Mouse (Mus musculus): Measurements from ENCODE around the gene Stk17b.
"Not testable (repeated sequence)": the region's sequence is repeated elsewhere in the genome, so short reads cannot be mapped to it uniquely, and the experiment has no call there.

Stk17b gene

DNA sequence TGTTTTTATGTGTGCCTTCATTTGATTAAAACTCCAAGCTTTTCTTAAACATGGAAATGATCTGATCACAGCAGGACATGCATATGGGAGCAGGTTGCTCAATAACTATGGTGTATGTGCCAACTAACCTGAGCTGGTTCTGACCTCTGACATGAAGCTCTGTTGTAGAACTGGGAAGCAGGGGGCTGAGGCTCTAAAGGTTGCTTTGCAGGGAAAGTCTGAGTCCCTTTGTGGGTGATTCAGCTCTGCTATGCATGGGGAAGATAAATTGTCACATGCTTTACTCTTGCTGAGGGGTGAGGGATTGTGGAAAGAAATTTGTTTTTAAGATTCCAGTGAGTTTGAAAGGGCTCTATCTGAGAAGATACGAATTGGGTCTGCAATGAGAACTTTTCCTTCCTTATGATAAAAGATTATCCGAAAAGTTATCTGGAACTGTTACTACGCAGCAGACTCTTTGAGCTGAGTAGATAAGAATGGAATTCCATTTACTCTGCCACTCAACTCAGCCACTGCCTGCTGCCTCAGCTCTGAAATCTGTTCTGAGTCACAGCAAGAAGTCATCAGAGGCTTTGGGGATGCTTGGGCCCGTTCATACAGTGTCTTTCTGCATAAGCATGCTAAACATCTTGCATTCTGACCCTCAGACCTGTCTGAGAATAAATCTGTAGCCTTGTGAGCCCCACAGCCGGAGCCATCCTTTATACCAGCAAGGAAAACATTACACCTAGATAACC, 56.4 kb downstream of the Stk17b start:
- DNase-seq (ENCODE audit: low read depth, low spot score) = no peak

DNA sequence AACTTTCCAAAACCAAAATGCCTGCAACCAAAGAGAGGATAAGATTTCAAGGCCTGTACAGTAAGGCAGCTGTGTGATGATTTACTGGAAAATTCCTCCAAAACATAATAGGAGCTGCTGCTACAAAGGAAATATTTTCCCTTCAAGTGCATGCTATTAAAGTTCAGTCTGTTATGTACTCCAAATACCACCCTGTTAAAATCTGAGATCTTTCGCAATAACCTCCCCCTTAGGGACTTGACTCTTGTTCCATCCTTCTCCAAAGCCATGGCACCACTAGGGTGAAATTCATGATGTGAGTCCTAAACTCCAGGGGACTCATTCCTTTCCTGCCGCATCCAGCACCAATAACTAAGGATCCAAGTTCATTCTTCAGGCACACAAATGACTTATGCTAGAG, 58.1 kb downstream of the Stk17b start:
- no peak for DNase-seq (ENCODE audit: low read depth, low spot score)

DNA sequence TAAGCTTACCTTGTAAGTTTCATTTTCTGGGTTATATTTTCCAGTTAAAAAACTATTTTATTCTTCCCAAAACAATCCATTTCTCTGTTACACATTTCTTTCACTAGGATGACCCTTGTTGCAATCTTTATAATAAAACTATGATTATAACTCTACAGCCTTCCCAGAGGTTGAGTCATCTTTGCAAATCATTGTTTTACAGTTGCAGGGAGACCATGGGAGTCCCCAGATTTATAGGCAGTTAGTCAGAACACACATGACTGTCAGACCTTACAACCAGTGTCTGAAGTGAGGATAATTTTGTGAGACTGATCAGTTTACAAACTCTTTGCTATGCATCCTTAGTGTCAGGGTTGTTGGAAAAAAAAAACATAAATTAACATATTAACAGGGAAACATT, 63.7 kb downstream of the Stk17b start:
- no peak for DNase-seq (ENCODE audit: low read depth, low spot score)

DNA sequence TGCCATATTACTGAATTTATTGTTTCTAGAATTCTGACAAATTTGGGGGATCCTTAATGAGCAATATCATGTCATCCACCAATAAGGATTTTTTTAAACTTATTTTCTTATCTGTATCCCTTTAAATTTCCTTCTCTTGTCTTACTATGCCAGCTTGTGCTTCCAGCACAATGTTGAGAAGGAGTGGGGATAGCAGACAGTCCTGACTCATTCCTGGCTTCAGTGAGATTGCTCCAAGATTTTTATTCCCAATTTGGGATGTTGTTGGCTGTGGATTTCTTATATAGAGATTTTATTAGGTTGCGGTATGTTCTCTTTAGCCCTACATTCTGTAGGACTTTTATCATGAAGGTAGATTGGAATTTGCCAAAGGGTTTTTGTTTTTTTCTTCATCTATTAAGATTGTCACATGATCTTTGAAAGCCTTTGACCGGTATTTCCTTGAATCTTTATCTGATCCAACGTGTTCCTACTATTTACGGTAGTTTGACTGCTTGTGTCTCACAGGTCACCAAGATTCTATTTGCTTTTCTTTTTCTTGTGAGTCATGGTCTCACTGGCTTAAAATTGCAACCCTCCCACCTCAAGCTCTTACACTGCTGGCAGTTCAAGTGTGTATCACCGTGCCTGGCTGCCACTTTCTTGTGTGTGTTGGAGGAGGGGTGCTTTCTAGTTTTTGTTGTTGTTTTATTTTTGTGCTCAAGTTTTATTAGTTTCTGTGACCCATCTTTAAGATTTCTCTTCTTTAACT, 64.2 kb downstream of the Stk17b start:
- no peak for DNase-seq (ENCODE audit: low read depth, low spot score)

DNA sequence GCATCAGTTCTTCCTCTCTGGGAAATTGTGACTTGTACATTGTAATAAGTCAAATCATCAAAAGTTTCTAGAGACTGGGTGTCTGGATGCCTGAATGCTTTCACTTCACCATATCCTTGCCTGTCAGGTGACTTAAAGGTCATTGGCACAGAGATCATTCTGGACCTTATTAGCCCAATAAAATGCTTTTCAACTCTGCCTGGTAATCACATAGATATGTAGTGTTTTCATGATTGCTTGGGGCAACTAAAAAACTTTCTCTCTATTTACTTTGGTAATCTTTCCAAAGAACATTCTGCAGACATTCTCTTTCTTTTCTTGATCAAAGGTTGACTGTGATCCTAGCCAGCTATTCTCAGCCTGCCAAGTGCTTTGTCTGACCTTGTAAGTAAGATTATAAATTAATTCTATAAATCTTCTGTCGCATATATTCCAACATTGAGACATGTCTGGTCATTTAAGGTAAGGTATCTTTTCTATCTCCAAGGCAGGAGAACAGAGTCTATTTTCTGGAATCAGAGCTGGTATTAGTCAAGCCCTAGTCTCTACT, 69.0 kb downstream of the Stk17b start:
- DNase-seq (ENCODE audit: low read depth, low spot score) = no peak

DNA sequence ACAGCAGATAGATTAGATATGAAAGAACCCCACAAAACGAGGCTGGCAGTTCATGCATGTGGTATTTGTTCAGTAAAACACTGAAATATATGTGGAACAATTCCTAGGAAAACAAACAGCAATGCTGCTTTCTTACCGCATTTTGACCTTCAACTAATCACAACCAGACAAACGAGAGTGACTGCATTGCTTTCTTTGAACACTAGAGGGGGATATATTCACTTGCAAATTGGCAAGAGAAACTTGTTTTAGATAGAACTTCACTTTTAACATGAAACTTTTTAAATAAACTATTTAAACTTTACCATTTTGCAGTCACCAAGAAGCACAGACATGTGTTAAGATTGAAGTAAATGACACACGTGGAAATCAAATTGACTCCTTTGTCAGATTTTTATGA, 69.6 kb downstream of the Stk17b start:
- peak; percentile 71 for DNase-seq (ENCODE audit: low read depth, low spot score)

DNA sequence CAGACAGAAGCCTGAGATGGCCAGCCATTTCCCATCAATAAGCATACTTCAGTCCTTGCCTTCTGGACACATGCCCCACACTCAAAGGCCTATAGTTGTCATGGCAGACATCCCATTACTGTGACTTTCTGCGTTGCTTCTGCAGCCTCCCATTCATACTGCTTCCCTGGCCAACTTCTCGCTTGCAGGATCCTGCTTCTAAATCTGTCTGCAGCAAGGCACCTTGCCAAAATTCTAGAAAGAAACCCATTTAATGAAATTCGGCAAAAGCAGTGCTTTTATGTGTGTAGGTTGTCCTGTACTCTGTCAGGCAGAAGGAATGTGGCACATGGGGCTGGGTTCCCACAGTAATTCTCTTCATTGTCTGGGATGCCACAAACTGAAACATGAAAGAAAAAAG, 71.6 kb downstream of the Stk17b start:
- DNase-seq (ENCODE audit: low read depth, low spot score) = not testable (repeated sequence)

DNA sequence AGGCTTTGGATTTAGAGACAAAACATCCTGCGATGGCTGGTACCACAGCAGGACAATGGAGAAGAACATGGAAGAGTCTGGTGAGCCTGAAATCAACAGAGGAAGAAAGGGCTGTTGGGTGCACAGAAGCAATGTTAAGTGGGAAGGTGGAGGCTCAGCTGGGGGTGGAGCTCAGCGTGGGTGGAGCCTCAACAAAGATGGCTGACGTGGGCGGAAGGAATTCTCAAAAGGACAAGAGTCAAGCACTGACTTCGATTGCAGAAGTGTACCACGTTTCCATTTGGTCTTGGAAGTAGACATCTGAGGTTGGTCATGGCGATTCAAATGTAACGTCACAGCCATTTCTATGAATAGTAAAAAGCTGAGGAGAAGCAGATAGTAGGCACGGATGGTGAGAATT, 74.0 kb downstream of the Stk17b start:
- DNase-seq (ENCODE audit: low read depth, low spot score) = no peak

DNA sequence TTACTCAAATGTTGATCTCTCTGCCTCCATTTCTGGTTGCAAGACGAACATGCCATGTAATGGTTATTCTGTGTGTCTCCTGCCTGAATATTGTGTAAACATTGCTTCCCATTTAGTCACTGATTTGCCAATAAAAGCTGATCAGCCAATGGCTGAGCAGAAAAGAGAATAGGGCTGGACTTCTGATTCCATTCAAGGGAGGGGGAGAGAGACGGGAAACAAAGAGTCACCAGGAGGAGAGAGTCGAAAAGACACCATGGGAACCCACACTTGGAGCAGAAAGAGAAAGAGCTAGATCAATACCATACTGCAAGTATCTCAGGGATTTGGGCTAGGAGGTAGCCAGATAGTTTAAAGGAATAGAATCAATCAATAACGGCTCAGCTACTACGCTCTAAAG, 75.4 kb downstream of the Stk17b start:
- DNase-seq (ENCODE audit: low read depth, low spot score) = not testable (repeated sequence)

DNA sequence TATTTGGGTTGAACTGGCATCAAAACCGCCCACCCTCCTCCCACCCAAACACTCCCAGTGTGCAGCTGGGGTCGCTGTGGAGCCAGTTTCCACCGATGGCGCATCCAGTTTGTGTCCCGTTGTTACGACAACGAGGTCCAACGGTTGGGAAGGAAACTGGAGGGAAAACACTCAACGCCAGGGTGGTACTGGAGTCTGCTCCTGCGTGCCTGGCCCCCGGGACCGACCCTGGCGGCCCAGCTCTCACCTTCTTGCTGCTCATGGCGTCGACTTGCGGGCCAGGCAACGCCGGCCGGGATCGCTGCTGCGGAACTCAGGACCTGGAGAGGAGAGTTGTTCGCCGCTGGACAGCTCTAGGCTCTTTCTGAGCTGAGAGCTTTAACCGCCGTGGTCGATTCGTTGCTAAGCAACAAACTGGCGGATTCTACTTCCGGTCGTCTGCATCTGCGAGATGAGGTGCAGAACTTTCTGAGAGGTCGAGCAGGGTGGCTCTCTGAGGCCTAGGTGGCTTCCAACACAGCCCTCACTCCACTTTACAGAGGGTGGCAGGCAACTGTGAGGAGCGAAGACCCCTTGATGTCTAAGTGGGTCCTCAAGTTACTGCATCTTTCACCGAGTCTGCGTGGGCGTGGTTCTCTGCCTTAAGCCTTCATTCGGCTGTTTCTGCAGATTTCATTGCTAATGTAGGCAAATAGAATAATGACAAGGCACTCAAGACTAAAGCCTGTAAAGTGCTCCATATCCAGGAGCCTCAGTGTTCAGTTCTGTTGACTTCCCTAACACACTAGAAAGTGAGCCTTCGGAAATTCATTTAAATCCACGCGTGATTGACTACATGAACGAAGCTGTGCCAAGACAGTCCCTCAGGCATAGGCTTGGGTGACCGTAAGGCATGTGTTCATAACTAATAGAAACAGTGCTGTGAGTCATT, 78.3 kb downstream of the Stk17b start, which contains the start of gene Dnah7a:
Gene Dnah7a, minus strand, starts transcription at position 354 of the 931 bp plus-strand sequence.
- peak; percentile 22 for DNase-seq (ENCODE audit: low read depth, low spot score)

Data from A20 (cell line).